Mouse (Mus musculus) kidney, embryonic 14.5 days (tissue): ENCODE measurements around the gene Osbpl7. TPM values are rescaled to one million over a fixed set of nuclear protein-coding genes. Genes with fewer than 3 reads are reported as not detected.

Experiments used
- ATAC-seq: fragments of 200-750 bp; cut with Nextera tagmentation; 2 replicates; pipeline ENCODE4 v1.8.0; 2017; ENCODE audit warnings: moderate number of reproducible peaks, mild to moderate bottlenecking, moderate TSS enrichment, moderate library complexity; ENCODE audit not compliant: low FRiP score, low TSS enrichment
- H3K27ac ChIP-seq: fragments of 300-500 bp; sonication (generic); 2 replicates; pipeline ENCODE4 v1.5.1; 2014; ENCODE audit warnings: low read depth, mild to moderate bottlenecking, low read length, moderate library complexity, mixed read lengths
- H3K27me3 ChIP-seq: fragments of 300-500 bp; sonication (generic); 2 replicates; pipeline ENCODE4 v1.6.1; 2014; ENCODE audit warnings: mild to moderate bottlenecking, low read length; ENCODE audit not compliant: control insufficient read depth, insufficient read depth
- H3K36me3 ChIP-seq: fragments of 300-500 bp; sonication (generic); 2 replicates; pipeline ENCODE4 v1.6.1; 2014; ENCODE audit warnings: low read length, mixed read lengths; ENCODE audit not compliant: control insufficient read depth, insufficient read depth
- H3K4me1 ChIP-seq: fragments of 300-500 bp; sonication (generic); 2 replicates; pipeline ENCODE4 v1.6.1; 2014; ENCODE audit warnings: low read length, mixed read lengths; ENCODE audit not compliant: control insufficient read depth, insufficient read depth
- H3K4me2 ChIP-seq: fragments of 300-500 bp; sonication (generic); replicated peaks from 2 replicates; pipeline ENCODE4 v1.6.1; 2014; ENCODE audit warnings: low read depth, mild to moderate bottlenecking, low read length
- H3K4me3 ChIP-seq: fragments of 300-500 bp; sonication (generic); 2 replicates; pipeline ENCODE4 v1.5.1; 2014; ENCODE audit warnings: mild to moderate bottlenecking, low read length
- H3K9ac ChIP-seq: fragments of 300-500 bp; sonication (generic); 2 replicates; pipeline ENCODE4 v1.6.1; 2014; ENCODE audit warnings: low read depth, mild to moderate bottlenecking, low read length, moderate library complexity
- H3K9me3 ChIP-seq: fragments of 300-500 bp; sonication (generic); 2 replicates; pipeline ENCODE4 v1.6.1; 2016; ENCODE audit warnings: low read length; ENCODE audit not compliant: control insufficient read depth
- WGBS: fragments of 180-500 bp; shearing (Covaris S2); extraction: QIAGEN DNeasy Blood & Tissue Kit; methylation state at CpG from one replicate; pipeline ENCODE4 v1.1.7; 2014; 5-methylcytosine and 5-hydroxymethylcytosine counted together
- polyA plus RNA-seq: library from polyadenylated mRNA; unstranded; fragments of >200 nt; fragmentation: Nextera tagmentation; extraction: Ambion mirVana; gene quantifications from 2 replicates; pipeline ENCODE4 v1.2.1, GENCODE M21; 2014

Osbpl7 gene
- polyA plus RNA-seq, 1 experiment from 2014 or later, result 5.1 TPM

DNA sequence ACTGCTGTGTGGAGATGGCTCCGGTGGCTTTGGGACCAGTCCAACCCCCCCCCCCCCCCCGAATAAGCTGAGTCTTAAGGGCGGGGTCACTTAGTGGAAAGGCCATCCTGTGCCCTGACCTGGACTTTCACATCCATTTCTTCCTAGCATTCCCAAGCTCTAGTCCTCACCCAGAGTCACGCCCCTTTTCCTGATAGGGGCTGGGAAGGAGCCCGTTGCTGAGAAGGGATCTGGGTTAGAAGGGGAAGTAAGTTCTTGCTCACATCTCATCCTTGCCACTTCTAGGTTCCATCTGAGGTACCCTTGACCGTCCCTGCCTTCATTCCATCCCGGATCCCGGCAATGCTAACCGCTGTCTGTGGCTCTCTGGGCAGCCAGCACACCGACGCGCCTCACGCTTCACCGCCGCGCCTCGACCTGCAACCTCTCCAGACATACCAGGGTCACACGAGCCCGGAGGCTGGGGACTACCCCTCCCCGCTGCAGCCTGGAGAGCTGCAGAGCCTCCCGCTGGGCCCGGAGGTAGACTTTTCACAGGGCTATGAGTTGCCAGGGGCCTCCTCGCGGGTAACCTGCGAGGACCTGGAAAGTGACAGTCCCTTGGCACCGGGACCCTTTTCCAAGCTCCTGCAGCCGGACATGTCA, 29.2 kb upstream of the Osbpl7 start:
- Histone ChIP-seq H3K27me3 (peaks cover 74% of the 10 kb centered on the region), H3K9ac (no peak overlapping the region)

DNA sequence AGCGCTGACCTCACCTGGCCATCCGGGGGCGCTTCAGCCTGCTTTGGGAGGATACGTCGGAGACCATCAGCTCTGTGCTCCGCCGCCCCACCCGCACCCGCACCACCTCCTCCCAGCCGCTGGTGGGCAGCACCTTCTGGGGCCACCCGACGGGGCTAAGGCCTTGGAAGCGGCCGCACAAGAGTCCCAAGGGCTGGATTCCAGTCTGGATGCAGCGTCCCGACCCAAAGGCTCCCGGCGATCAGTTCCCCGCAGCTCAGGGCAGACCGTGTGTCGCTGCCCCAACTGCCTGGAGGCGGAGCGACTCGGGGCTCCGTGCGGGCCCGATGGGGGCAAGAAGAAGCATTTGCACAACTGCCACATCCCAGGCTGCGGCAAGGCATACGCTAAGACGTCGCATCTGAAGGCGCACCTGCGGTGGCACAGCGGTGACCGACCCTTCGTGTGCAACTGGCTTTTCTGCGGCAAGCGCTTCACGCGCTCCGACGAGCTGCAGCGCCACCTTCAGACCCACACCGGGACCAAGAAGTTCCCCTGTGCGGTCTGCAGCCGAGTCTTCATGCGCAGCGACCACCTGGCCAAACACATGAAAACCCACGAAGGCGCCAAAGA, 28.4 kb upstream of the Osbpl7 start:
- Histone ChIP-seq H3K4me3 (peak overlapping the region; percentile 49), H3K9ac (peak overlapping the region; percentile 57), H3K9me3 (no peaks in the 10 kb centered on the region), H3K36me3 (no peaks in the 10 kb centered on the region), H3K27me3 (peaks cover 67% of the 10 kb centered on the region), H3K4me2 (peak overlapping the region; percentile 87), H3K27ac (no peak overlapping the region), H3K4me1 (peaks cover 46% of the 10 kb centered on the region)
- 1% methylated on average over 50 of the region's 50 CpGs for WGBS
- peak; percentile 28; the same call in 1 of the 2 replicates for ATAC-seq

More for the DNA sequence above, 29.2 kb upstream of the Osbpl7 start:
- Histone ChIP-seq H3K9me3 (no peaks in the 10 kb centered on the region), H3K27ac (no peak overlapping the region), H3K4me2 (peak overlapping the region; percentile 87), H3K4me1 (peaks cover 46% of the 10 kb centered on the region), H3K36me3 (no peaks in the 10 kb centered on the region), H3K4me3 (peak overlapping the region; percentile 49)
- no peak for ATAC-seq
- WGBS, result 3% methylated on average over 26 of the region's 27 CpGs

DNA sequence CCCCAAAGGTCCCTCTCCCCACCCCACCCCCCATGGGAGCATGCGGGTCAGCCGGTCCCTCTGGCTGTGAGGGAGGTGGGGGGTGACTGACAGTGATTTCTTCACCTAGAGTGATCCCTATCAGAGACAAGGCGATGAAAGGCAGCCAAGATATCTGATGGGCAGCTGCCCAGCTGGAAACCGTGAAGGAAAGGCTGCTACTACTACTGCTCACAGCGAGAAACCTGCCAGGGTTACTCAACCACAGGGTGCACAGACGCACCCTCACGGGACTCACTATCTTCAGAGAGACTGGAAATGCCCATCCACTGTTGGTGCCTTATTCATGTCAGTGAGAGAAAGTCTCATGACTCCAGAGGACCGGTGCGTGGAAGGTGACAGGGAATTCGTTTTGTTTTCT, 25.5 kb upstream of the Osbpl7 start:
- WGBS, result 35% methylated on average over 10 of the region's 10 CpGs
- Histone ChIP-seq H3K27me3 (peaks cover 42% of the 10 kb centered on the region), H3K4me2 (no peak overlapping the region), H3K9me3 (no peaks in the 10 kb centered on the region), H3K9ac (no peak overlapping the region), H3K4me1 (peaks cover 40% of the 10 kb centered on the region), H3K4me3 (no peak overlapping the region), H3K36me3 (no peaks in the 10 kb centered on the region), H3K27ac (no peak overlapping the region)
- no peak for ATAC-seq

DNA sequence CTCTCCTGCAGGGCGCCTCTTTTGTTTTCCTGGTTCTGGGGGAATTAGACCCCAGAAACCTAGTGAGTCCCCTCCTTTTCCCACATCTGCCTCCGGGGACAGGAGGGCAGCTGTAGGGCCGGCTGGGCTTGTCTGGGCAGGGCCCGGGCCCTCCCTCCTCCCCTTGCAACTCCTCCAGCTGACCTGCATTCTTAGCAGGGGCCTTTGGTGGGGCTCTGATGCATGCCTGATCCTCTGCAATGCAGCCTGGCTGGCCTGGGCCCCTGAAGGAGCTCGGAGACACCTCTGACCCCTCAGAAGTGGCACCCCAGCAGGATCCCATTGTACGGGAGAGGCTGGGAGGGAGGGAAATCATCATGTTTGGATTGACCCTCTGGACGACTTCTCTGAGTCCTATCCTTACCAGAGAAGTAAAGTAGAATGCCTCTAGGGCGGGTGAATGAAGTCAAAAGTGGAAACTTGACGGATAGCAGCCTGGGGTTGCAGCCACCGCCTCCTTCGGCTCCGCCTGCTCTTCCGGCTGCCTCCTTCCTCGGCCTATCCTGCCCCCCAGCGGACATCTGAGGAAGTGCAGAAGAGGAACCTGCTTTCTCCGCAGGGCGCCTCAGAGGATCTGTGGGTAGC, 24.6 kb upstream of the Osbpl7 start:
- peaks cover 44% of the 10 kb centered on the region for H3K4me1 ChIP-seq
- peak overlapping the region; percentile 86 for H3K27ac ChIP-seq
- peak overlapping the region; percentile 48 for H3K9ac ChIP-seq
- peak overlapping the region; percentile 19 for H3K4me3 ChIP-seq
- no peaks in the 10 kb centered on the region for H3K9me3 ChIP-seq
- H3K27me3 ChIP-seq, result peaks cover 33% of the 10 kb centered on the region
- ATAC-seq, result peak; percentile 59
- peak overlapping the region; percentile 44 for H3K4me2 ChIP-seq
- 2% methylated on average over 17 of the region's 17 CpGs for WGBS
- no peaks in the 10 kb centered on the region for H3K36me3 ChIP-seq

DNA sequence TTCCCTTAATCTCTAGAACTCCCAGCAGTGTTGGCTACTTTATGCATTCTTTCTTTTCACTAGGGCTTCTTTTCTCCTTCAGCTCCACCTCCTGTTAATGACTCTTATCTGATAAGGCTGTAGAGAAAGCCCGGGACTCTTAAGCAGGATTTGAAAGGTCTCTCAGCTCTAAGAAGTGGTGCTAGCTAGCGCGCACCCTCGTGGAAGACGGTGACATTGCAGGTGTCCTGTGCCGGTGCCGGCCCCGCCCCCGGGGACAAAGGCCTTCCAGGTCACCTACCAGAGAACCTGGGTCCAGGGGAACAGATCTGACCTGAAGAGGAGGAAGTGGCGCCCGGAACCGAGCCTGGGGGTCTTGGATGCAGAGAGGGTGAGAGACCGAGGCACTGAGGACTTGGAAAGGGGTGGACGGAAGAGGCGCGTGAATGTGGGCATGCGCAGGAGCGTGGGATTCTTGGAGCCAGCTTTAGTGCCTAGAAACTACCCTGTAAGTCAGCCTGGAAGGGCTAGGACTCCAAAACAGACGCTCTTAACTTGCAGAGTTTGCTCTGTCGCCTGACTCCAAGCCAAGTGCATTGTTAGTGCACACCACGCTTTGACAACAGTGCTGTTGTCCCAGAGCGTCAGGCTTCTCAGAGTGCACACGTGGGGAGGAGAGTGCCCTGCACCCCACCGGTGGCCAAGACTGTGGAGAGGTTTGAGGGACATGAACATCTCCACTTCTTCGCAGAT, 20.6 kb upstream of the Osbpl7 start, which contains the start of gene Scrn2:
Scrn2 (plus strand) TSS at position 253 of the 732 bp plus-strand sequence.
- H3K4me3 ChIP-seq, result peak within 1 kb of the TSS; percentile 64
- H3K27ac ChIP-seq, result peak within 1 kb of the TSS; percentile 87
- peaks cover 3% of the 10 kb centered on the region; the same call in 1 of the 2 replicates for H3K36me3 ChIP-seq
- WGBS, result 1% methylated on average over 25 of the region's 25 CpGs
- H3K27me3 ChIP-seq, result no peaks in the 10 kb centered on the region
- peaks cover 25% of the 10 kb centered on the region for H3K4me1 ChIP-seq
- peak within 1 kb of the TSS; percentile 75 for H3K9ac ChIP-seq
- peak; percentile 65 for ATAC-seq
- H3K9me3 ChIP-seq, result no peaks in the 10 kb centered on the region
- H3K4me2 ChIP-seq, result peak within 1 kb of the TSS; percentile 76

DNA sequence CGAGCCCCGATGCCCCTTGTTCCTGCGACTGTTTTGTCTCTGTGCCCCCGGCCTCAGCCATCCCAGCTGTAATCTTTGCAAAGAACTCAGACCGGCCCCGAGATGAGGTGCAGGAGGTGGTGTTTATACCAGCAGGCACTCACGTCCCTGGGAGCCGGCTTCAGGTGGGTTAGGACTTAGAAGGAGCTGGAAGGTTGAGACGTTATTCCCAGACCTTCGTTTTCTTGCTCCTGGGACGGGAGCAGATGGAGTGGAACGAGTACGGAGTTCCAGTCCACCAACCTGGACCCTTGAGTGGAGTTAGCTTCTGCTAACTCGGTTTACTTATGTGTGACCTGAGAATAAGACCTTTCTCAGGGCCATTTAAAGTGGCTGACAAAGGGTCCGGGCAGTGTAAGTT, 20.0 kb upstream of the Osbpl7 start:
- no peak for ATAC-seq
- peak overlapping the region; percentile 87 for H3K27ac ChIP-seq
- 10% methylated on average over 15 of the region's 15 CpGs for WGBS

DNA sequence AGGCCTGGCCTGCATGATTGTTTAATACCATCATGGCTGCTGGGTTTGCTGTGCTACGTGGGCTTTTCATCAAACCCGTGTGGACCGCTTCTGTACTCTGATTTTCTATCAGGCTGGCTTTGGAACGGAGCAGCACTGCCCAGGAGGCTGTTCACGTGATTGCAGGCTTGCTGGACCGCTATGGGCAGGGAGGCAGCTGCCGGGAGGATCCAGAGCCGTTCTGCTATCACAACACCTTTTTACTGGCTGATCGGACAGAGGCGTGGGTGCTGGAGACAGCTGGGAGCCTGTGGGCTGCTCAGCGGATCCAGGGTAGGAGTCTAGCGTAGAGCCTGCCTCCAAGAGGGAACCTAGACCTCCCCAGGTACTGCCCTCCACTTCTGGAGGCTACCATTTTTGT, 18.5 kb upstream of the Osbpl7 start:
- H3K9ac ChIP-seq, result no peak overlapping the region
- no peaks in the 10 kb centered on the region for H3K9me3 ChIP-seq
- no peak overlapping the region for H3K4me3 ChIP-seq
- 72% methylated on average over 12 of the region's 12 CpGs for WGBS
- no peak overlapping the region for H3K4me2 ChIP-seq
- no peaks in the 10 kb centered on the region for H3K27me3 ChIP-seq
- no peak for ATAC-seq
- no peak overlapping the region for H3K27ac ChIP-seq
- H3K36me3 ChIP-seq, result peaks cover 4% of the 10 kb centered on the region; the same call in 1 of the 2 replicates
- peaks cover 15% of the 10 kb centered on the region for H3K4me1 ChIP-seq

More for the DNA sequence above, 20.0 kb upstream of the Osbpl7 start:
- Histone ChIP-seq H3K9me3 (no peaks in the 10 kb centered on the region), H3K36me3 (peaks cover 4% of the 10 kb centered on the region; the same call in 1 of the 2 replicates), H3K4me2 (peak overlapping the region; percentile 76), H3K4me3 (peak overlapping the region; percentile 64), H3K9ac (peak overlapping the region; percentile 75), H3K27me3 (no peaks in the 10 kb centered on the region), H3K4me1 (peaks cover 19% of the 10 kb centered on the region)

DNA sequence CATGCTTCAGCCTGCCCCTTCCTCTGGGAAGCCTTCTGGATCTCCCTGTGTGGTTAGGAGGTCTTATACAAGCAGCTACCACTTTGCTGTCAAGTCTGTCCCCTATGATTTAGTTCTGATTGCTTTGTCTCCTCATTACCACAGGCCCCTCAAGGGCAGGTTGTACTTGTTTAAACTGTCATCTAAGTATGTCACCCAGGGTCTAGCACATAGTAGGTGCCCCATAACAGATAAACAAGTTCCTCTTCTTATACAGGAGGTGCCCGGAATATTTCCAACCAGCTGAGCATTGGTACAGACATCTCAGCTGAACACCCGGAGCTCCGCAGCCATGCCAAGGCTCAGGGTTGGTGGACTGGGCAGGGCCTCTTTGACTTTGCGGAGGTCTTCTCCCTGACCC, 17.9 kb upstream of the Osbpl7 start:
- H3K4me3 ChIP-seq, result no peak overlapping the region
- H3K4me2 ChIP-seq, result no peak overlapping the region
- no peak for ATAC-seq
- no peak overlapping the region for H3K27ac ChIP-seq
- H3K9ac ChIP-seq, result no peak overlapping the region
- H3K27me3 ChIP-seq, result no peaks in the 10 kb centered on the region
- peaks cover 15% of the 10 kb centered on the region for H3K4me1 ChIP-seq
- WGBS, result 95% methylated on average over 4 of the region's 4 CpGs
- peaks cover 4% of the 10 kb centered on the region; the same call in 1 of the 2 replicates for H3K36me3 ChIP-seq
- H3K9me3 ChIP-seq, result no peaks in the 10 kb centered on the region
